Mouse (Mus musculus): ENCODE results near the gene Tctex1d2. TPM values are rescaled to one million over a fixed set of nuclear protein-coding genes. Genes with fewer than 3 reads are reported as not detected.

Tctex1d2 gene
- total and polyA plus RNA-seq, 3 experiments = 13.0 to 239 (median 23.7) TPM

DNA sequence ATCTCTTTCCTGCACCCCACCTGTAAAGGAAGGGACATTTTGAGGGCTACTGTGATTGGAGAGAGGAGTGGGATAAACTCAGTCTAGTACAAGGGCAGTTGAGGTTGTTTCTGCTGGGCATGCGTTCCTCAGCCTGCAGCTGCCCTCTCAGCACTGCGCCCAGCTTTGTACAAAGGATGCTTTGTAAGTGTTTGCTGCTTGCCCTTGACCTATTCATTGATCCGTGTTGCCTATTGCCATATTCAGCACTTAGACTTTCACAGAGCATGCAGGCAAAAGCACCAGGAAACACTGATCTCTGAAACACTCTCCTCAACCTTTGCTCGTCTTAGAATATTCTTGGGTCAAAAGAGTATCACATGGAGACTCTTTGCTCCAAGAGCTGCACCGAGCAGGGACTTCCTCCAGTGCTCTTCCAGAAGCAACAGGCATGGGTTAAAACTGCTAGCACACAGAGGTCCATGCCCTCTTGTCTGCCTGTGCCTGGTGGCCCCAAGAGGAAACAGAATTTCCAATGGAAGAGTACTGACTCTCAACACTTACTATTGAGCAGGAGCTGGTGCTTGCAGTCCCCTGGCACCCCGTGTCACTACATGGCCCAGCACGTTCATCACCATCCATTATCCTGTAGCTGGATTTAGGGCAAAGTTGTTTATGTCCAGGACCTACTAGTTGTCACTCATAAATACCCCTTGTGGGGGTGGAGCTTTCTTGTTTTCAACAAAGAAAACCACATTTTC lies 52.9 kb downstream of the Tctex1d2 start (continued):
- no peak for TF ChIP-seq POLR2AphosphoS2 (IDR thresholded peaks at IDR 0.05; ENCODE audit: low read length)
- TF ChIP-seq RCOR1 (IDR thresholded peaks at IDR 0.05; ENCODE audit: low read depth, low read length) = no peak

DNA sequence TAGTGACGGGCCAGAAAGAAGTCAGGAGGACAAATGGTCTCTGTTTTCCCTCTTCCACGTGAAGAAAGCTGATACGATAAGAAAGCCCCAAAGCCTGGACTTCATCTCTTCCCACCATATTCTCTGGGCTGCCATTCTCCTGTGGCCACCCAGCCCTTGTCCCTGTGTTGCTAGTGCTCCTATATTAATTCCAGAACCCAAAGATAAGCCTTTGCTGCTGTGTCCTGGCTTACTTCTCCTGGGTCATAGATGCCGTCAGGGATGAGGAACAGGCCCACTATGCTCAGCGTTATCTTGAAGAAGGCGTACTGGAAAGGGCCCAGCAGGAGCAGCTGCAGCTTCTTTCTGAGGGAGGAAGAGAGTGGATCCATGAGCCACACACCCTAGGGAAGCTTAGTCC lies 57.8 kb downstream of the Tctex1d2 start:
- Histone ChIP-seq H3K27me3 (ENCODE audit: control insufficient read depth in 1 of 2, insufficient read depth in 2 of 2, low read length in 2 of 2) (no peaks in the 10 kb centered on the region), H3K4me3 (ENCODE audit: control insufficient read depth in 1 of 2, insufficient read depth in 1 of 2, low read depth in 2 of 2, low read length in 2 of 2) (no peak overlapping the region), H3K9me3 (replicated peaks; ENCODE audit: insufficient read depth, low read length) (no peaks in the 10 kb centered on the region), H3K36me3 (ENCODE audit: control insufficient read depth in 1 of 2, insufficient read depth in 2 of 2, low read length in 2 of 2) (no peaks in the 10 kb centered on the region), H3K79me2 (ENCODE audit: control insufficient read depth, insufficient read depth, low read length, poor library complexity) (no peaks in the 10 kb centered on the region), H3K9ac (ENCODE audit: control insufficient read depth, low read depth, low read length, poor library complexity, severe bottlenecking) (no peak overlapping the region), H3K27ac (ENCODE audit: control insufficient read depth, low read depth, low read length) (no peak overlapping the region), H3K4me1 (ENCODE audit: control insufficient read depth in 1 of 2, insufficient read depth in 2 of 2, low read length in 2 of 2) (no peaks in the 10 kb centered on the region)
- no peak for DNase-seq (ENCODE audit: low read depth, low spot score)
- TF ChIP-seq ZNF384 (IDR thresholded peaks at IDR 0.05; ENCODE audit: low read depth, low read length) (no peak), MAFK (IDR thresholded peaks at IDR 0.05; ENCODE audit: borderline replicate concordance, low read depth, low read length) (no peak), BHLHE40 (IDR thresholded peaks at IDR 0.05; ENCODE audit: borderline replicate concordance, low read depth, low read length) (no peak), SMC3 (IDR thresholded peaks at IDR 0.05; ENCODE audit: low read depth, low read length) (no peak), ZC3H11A (IDR thresholded peaks at IDR 0.05; ENCODE audit: low read depth, low read length) (no peak), TCF12 (IDR thresholded peaks at IDR 0.05; ENCODE audit: low read depth, low read length) (no peak), RAD21 (IDR thresholded peaks at IDR 0.05; ENCODE audit: low read depth, low read length) (no peak), TBP (IDR thresholded peaks at IDR 0.05; ENCODE audit: low read depth, low read length) (no peak), CHD1 (IDR thresholded peaks at IDR 0.05; ENCODE audit: low read depth, low read length) (no peak), JUND (IDR thresholded peaks at IDR 0.05; ENCODE audit: low read depth, low read length) (no peak), CTCF (IDR thresholded peaks at IDR 0.05 in 2 of 3, conservative IDR thresholded peaks at IDR 0.05 in 1 of 3; ENCODE audit: control insufficient read depth in 1 of 3, insufficient read depth in 1 of 3, low read depth in 2 of 3, low read length in 3 of 3, poor library complexity in 1 of 3, severe bottlenecking in 1 of 3) (no peak), RCOR1 (IDR thresholded peaks at IDR 0.05; ENCODE audit: low read depth, low read length) (no peak), ZKSCAN1 (IDR thresholded peaks at IDR 0.05; ENCODE audit: low read depth, low read length) (no peak), MYC (IDR thresholded peaks at IDR 0.05; ENCODE audit: low read depth, low read length) (no peak), MYB (IDR thresholded peaks at IDR 0.05; ENCODE audit: low read depth, low read length) (no peak), TAL1 (IDR thresholded peaks at IDR 0.05; ENCODE audit: low read length) (no peak)

Other genes starting within 250 kb of the Tctex1d2 start
- gene Bex6, start 239.9 kb upstream of the Tctex1d2 start, total RNA-seq (2012; rRNA removed) = not detected in 2 replicates
- not detected for gene Bex6, start 239.9 kb upstream of the Tctex1d2 start, polyA plus RNA-seq (2012; ENCODE audit: insufficient read depth in 1 of 2, insufficient read length in 2 of 2, low read depth in 1 of 2, low replicate concordance in 2 of 2, missing spikeins in 1 of 2)
- gene Fbxo45, start 172.5 kb upstream of the Tctex1d2 start, total RNA-seq (2012; rRNA removed) = 17.5 and 19.3 TPM in 2 replicates
- gene Fbxo45, start 172.5 kb upstream of the Tctex1d2 start, polyA plus RNA-seq (2012; ENCODE audit: insufficient read depth in 1 of 2, insufficient read length in 2 of 2, low read depth in 1 of 2, low replicate concordance in 2 of 2, missing spikeins in 1 of 2) = 10 to 100 TPM in 1 of 2 experiments, not detected in 1; 15.4 TPM
- gene Wdr53, start 172.5 kb upstream of the Tctex1d2 start, total RNA-seq (2012; rRNA removed) = 16.8 and 18.0 TPM in 2 replicates
- 10 to 100 TPM in 1 of 2 experiments, not detected in 1; 20.9 TPM for gene Wdr53, start 172.5 kb upstream of the Tctex1d2 start, polyA plus RNA-seq (2012; ENCODE audit: insufficient read depth in 1 of 2, insufficient read length in 2 of 2, low read depth in 1 of 2, low replicate concordance in 2 of 2, missing spikeins in 1 of 2)
- gene Smco1, start 148.2 kb upstream of the Tctex1d2 start, total RNA-seq (2012; rRNA removed) = not detected in 2 replicates
- gene Smco1, start 148.2 kb upstream of the Tctex1d2 start, polyA plus RNA-seq (2012; ENCODE audit: insufficient read depth in 1 of 2, insufficient read length in 2 of 2, low read depth in 1 of 2, low replicate concordance in 2 of 2, missing spikeins in 1 of 2) = not detected
- 17.6 TPM in 2 replicates for gene Rnf168, start 142.2 kb upstream of the Tctex1d2 start, total RNA-seq (2012; rRNA removed)
- gene Rnf168, start 142.2 kb upstream of the Tctex1d2 start, polyA plus RNA-seq (2012; ENCODE audit: insufficient read depth in 1 of 2, insufficient read length in 2 of 2, low read depth in 1 of 2, low replicate concordance in 2 of 2, missing spikeins in 1 of 2) = 10 to 100 TPM; 14.9 to 61.5 TPM
- gene Ubxn7, start 87.4 kb upstream of the Tctex1d2 start, total RNA-seq (2012; rRNA removed) = 8.1 and 8.9 TPM in 2 replicates
- gene Ubxn7, start 87.4 kb upstream of the Tctex1d2 start, polyA plus RNA-seq (2012; ENCODE audit: insufficient read depth in 1 of 2, insufficient read length in 2 of 2, low read depth in 1 of 2, low replicate concordance in 2 of 2, missing spikeins in 1 of 2) = 10 to 100 TPM; 11.0 to 51.2 TPM
- gene Tm4sf19, start 19.2 kb upstream of the Tctex1d2 start, total RNA-seq (2012; rRNA removed) = not detected in 2 replicates
- gene Tm4sf19, start 19.2 kb upstream of the Tctex1d2 start, polyA plus RNA-seq (2012; ENCODE audit: insufficient read depth in 1 of 2, insufficient read length in 2 of 2, low read depth in 1 of 2, low replicate concordance in 2 of 2, missing spikeins in 1 of 2) = under 1 TPM in 1 of 2 experiments, not detected in 1; 0.06 TPM
- 32.3 and 36.9 TPM in 2 replicates for gene Pcyt1a, start 11.2 kb downstream of the Tctex1d2 start, total RNA-seq (2012; rRNA removed)
- 10 to 100 TPM in 1 of 2 experiments, not detected in 1; 53.7 TPM for gene Pcyt1a, start 11.2 kb downstream of the Tctex1d2 start, polyA plus RNA-seq (2012; ENCODE audit: insufficient read depth in 1 of 2, insufficient read length in 2 of 2, low read depth in 1 of 2, low replicate concordance in 2 of 2, missing spikeins in 1 of 2)
- 3.3 and 4.6 TPM in 2 replicates for gene Slc51a, start 68.2 kb downstream of the Tctex1d2 start, total RNA-seq (2012; rRNA removed)
- gene Slc51a, start 68.2 kb downstream of the Tctex1d2 start, polyA plus RNA-seq (2012; ENCODE audit: insufficient read depth in 1 of 2, insufficient read length in 2 of 2, low read depth in 1 of 2, low replicate concordance in 2 of 2, missing spikeins in 1 of 2) = 10 to 100 TPM in 1 of 2 experiments, not detected in 1; 14.5 TPM
- 0.58 TPM in 1 of 2 replicates, not detected in the other for gene Zdhhc19, start 76.6 kb downstream of the Tctex1d2 start, total RNA-seq (2012; rRNA removed)
- 1 to 10 TPM in 1 of 2 experiments, not detected in 1; 1.4 TPM for gene Zdhhc19, start 76.6 kb downstream of the Tctex1d2 start, polyA plus RNA-seq (2012; ENCODE audit: insufficient read depth in 1 of 2, insufficient read length in 2 of 2, low read depth in 1 of 2, low replicate concordance in 2 of 2, missing spikeins in 1 of 2)
- 156 and 234 TPM in 2 replicates for gene Tfrc, start 189.2 kb downstream of the Tctex1d2 start, total RNA-seq (2012; rRNA removed)
- 100 to 1,000 TPM in 1 of 2 experiments, 10 to 100 TPM in 1; 90.9 to 106 TPM for gene Tfrc, start 189.2 kb downstream of the Tctex1d2 start, polyA plus RNA-seq (2012; ENCODE audit: insufficient read depth in 1 of 2, insufficient read length in 2 of 2, low read depth in 1 of 2, low replicate concordance in 2 of 2, missing spikeins in 1 of 2)
- 30.3 and 34.8 TPM in 2 replicates for gene Tnk2, start 224.2 kb downstream of the Tctex1d2 start, total RNA-seq (2012; rRNA removed)
- gene Tnk2, start 224.2 kb downstream of the Tctex1d2 start, polyA plus RNA-seq (2012; ENCODE audit: insufficient read depth in 1 of 2, insufficient read length in 2 of 2, low read depth in 1 of 2, low replicate concordance in 2 of 2, missing spikeins in 1 of 2) = 10 to 100 TPM in 1 of 2 experiments, not detected in 1; 77.0 TPM

All from MEL (cell line).